Comparison of ENCODE assay signal across 7 mouse cellular contexts in the genomic region with DNA sequence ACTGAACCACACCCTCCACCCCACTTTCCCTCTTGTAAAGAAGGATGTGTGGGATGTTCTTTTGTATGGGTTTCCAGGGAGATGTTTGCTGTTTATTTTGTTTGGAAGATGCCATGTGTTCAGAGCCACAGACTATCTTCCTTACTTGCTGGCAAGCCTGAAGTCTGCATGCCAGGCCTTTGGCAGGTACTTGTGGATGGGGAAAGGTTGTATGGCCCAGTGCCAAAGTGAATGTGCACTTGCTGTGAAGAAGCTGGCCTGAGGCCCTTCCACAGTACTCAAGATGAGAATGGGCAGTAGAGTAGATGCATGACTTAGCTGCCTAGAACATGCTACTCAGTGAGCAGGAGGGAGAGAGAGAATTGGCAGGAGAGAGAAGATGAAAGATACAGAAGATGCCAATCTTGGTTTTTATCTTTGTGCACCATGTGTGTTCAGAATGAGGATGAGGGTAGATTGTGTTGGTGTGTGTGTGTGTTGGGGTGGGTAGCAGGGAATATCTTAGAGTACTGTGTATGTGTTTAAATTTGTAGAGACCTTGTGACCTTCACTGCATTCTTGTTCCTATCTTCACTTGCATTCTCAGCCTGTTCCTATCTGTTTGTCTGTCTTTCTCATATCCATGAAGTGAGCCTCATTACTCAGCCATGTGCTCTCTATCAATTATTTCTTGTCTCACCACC. TPM values are rescaled to one million over a fixed set of nuclear protein-coding genes. Genes with fewer than 3 reads are reported as not detected.
DNase-seq lines count a peak whose midpoint lies in the region; ATAC-seq and TF ChIP-seq lines count a peak whose summit lies in the region.

No protein-coding gene starts in this region.

- DNase-seq in left cerebral cortex, postnatal 4 days, result peak; percentile 68
- no peak for DNase-seq in left cerebral cortex, adult 2 months (ENCODE audit: extremely low spot score in 1 of 2, low spot score in 2 of 2)
- DNase-seq in cerebellum, adult 11-12 months, result peak; percentile 82
- DNase-seq in heart, postnatal 36 days, result peak; percentile 35 to 44
- peak; percentile 68 for DNase-seq in lung, postnatal 36 days
- DNase-seq in stomach, postnatal 0 days (ENCODE audit: low spot score), result no peak

- H3K9me3 ChIP-seq in stomach, postnatal 0 days (ENCODE audit: control insufficient read depth, low read length), result no peaks in the 10 kb centered on the region
- H3K9me3 ChIP-seq in forebrain, embryonic 13.5 days (replicated peaks), result 0 out of 2 replicates have a peak, but pooled peaks cover 6% of the 10 kb centered on the region

- TF ChIP-seq EP300 in stomach, postnatal 0 days (optimal IDR thresholded peaks at IDR 0.05), result no peak

- intact Hi-C loops in left cerebral cortex, postnatal 4 days (cut with DNase I), result no loop called here
- intact Hi-C loops in left cerebral cortex, adult 2 months (cut with DNase I), result no loop called here
- intact Hi-C loops in heart, postnatal 36 days (cut with DNase I), result no loop called here

- H3K4me2 ChIP-seq in stomach, postnatal 0 days (replicated peaks; ENCODE audit: low read depth), result no peak overlapping the region
- H3K4me2 ChIP-seq in forebrain, embryonic 13.5 days, result no peak overlapping the region

- no peaks in the 10 kb centered on the region for H3K4me1 ChIP-seq in stomach, postnatal 0 days (replicated peaks; ENCODE audit: control insufficient read depth, insufficient read depth)
- H3K4me1 ChIP-seq in forebrain, embryonic 13.5 days, result peaks cover 4% of the 10 kb centered on the region

- no peak overlapping the region for H3K27ac ChIP-seq in left cerebral cortex, adult 2 months
- H3K27ac ChIP-seq in stomach, postnatal 0 days (replicated peaks), result no peak overlapping the region
- H3K27ac ChIP-seq in forebrain, embryonic 13.5 days, result no peak overlapping the region

- no peak for TF ChIP-seq CTCF in left cerebral cortex, adult 2 months (IDR thresholded peaks at IDR 0.05)
- TF ChIP-seq CTCF in stomach, postnatal 0 days (IDR thresholded peaks at IDR 0.05; ENCODE audit: low read depth), result no peak

- no peaks in the 10 kb centered on the region for H3K27me3 ChIP-seq in stomach, postnatal 0 days (ENCODE audit: control insufficient read depth, insufficient read depth, low read length)
- no peaks in the 10 kb centered on the region for H3K27me3 ChIP-seq in forebrain, embryonic 13.5 days

- no peaks in the 10 kb centered on the region for H3K36me3 ChIP-seq in stomach, postnatal 0 days (ENCODE audit: control insufficient read depth, insufficient read depth, low read length)
- no peaks in the 10 kb centered on the region for H3K36me3 ChIP-seq in forebrain, embryonic 13.5 days (ENCODE audit: poor library complexity, severe bottlenecking)

- H3K4me3 ChIP-seq in left cerebral cortex, adult 2 months, result no peak overlapping the region
- no peak overlapping the region for H3K4me3 ChIP-seq in stomach, postnatal 0 days (ENCODE audit: low read depth, low read length)
- no peak overlapping the region for H3K4me3 ChIP-seq in forebrain, embryonic 13.5 days

- ATAC-seq in stomach, postnatal 0 days (ENCODE audit: low FRiP score, low TSS enrichment), result no peak
- no peak for ATAC-seq in forebrain, embryonic 13.5 days

- no peak overlapping the region for H3K9ac ChIP-seq in stomach, postnatal 0 days (ENCODE audit: low read length)
- no peak overlapping the region for H3K9ac ChIP-seq in forebrain, embryonic 13.5 days

RNA-seq across cellular contexts. Expression of gene Tbl1x, which starts 48.5 kb away (rescaled TPM):
- 10 to 100 TPM; 69.3 to 70.9 TPM for total RNA-seq in left cerebral cortex, postnatal 4 days (2021)
- 10 to 100 TPM; 49.6 TPM for total RNA-seq in left cerebral cortex, adult 2 months (2021)
- 10 to 100 TPM; 27.9 to 32.0 TPM for total RNA-seq in heart, postnatal 36 days (2021)
- 24.3 and 25.7 TPM in 2 replicates for polyA plus RNA-seq in stomach, postnatal 0 days (2015; fragmentation: Nextera tagmentation; extraction: Ambion mirVana)
- polyA plus RNA-seq in forebrain, embryonic 13.5 days (2015; fragmentation: Nextera tagmentation; extraction: Ambion mirVana), result 55.6 and 62.1 TPM in 2 replicates

Comparison
In these comparisons a context has a peak if more than half of its experiments do, and no peak if none do; other contexts are left out.
1. DNase-seq: peak in left cerebral cortex, postnatal 4 days (single experiment), cerebellum, adult 11-12 months (single experiment), heart, postnatal 36 days (2 of 2) and lung, postnatal 36 days (single experiment); none in left cerebral cortex, adult 2 months (0 of 2) and stomach, postnatal 0 days (single experiment).